Mouse (Mus musculus) small intestine, adult 2 months (tissue): ENCODE data around the gene Cyp27b1.

Experiments used
- CTCF ChIP-seq: fragments of 200-500 bp; IDR thresholded peaks from 2 replicates; pipeline ENCODE4 v1.5.1; 2012; ENCODE audit warnings: low read depth, mild to moderate bottlenecking, control low read depth, inconsistent platforms, low read length, moderate library complexity, mixed read lengths; ENCODE audit not compliant: insufficient replicate concordance, insufficient read length; ENCODE audit errors: extremely low read depth
- POLR2A ChIP-seq: fragments of 200-500 bp; IDR thresholded peaks from 2 replicates; pipeline ENCODE4 v1.6.1; 2012; ENCODE audit warnings: low read depth, mild to moderate bottlenecking, control low read depth, inconsistent platforms, low read length, moderate library complexity

DNA sequence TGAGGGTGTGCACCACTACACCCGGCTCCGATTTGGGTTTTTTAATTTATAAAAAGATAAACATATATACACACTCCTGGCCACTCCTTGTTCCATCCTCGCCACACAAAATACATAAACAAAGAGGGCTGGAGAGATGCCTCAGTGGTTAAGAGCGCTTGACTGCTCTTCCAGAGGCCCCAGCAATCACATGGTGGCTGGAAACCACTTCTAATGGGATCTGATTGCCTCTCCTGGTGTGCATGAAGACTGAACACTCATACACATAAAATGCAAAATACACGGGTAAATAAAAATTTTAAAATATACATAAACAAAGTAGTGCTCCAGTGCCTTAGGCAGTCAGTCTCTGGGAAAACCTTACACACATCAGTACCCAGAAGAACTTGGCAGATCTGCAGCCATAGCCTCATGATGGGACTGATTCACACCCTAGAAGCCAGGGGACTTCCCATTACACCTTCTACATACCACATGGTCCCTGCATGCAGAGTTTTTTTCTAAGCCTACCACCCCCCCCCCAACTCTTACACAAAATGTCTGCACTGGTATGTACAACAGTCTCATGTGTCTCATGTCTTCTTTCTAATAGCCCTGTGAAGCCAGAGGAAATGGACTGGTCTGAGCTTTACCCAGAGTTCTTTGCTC lies 5.5 kb upstream of the Cyp27b1 start:
- TF ChIP-seq POLR2A (no peak), CTCF (no peak)
